Mouse (Mus musculus) forebrain, embryonic 15.5 days (tissue): ENCODE measurements around the gene Kif19a. TPM values are rescaled to one million over a fixed set of nuclear protein-coding genes. Genes with fewer than 3 reads are reported as not detected.

Experiments
- ATAC-seq: fragments of 200-750 bp; cut with Nextera tagmentation; replicated peaks from 2 replicates; pipeline ENCODE4 v1.8.0; 2017; ENCODE audit warnings: mild to moderate bottlenecking, moderate TSS enrichment, moderate library complexity
- H3K27ac ChIP-seq: fragments of 300-500 bp; sonication (generic); replicated peaks from 2 replicates; pipeline ENCODE4 v1.5.1; 2015; ENCODE audit warnings: mild to moderate bottlenecking, inconsistent platforms
- H3K27me3 ChIP-seq: fragments of 300-500 bp; sonication (generic); 2 replicates; pipeline ENCODE4 v1.6.1; 2015; ENCODE audit warnings: inconsistent platforms
- H3K36me3 ChIP-seq: fragments of 300-500 bp; sonication (generic); 2 replicates; pipeline ENCODE4 v1.6.1; 2015; ENCODE audit warnings: mild to moderate bottlenecking, inconsistent platforms
- H3K4me1 ChIP-seq: fragments of 300-500 bp; sonication (generic); 2 replicates; pipeline ENCODE4 v1.6.1; 2015; ENCODE audit warnings: inconsistent platforms
- H3K4me2 ChIP-seq: fragments of 300-500 bp; sonication (generic); replicated peaks from 2 replicates; pipeline ENCODE4 v1.6.1; 2015; ENCODE audit warnings: mild to moderate bottlenecking, inconsistent platforms
- H3K4me3 ChIP-seq: fragments of 300-500 bp; sonication (generic); 2 replicates; pipeline ENCODE4 v1.5.1; 2015; ENCODE audit warnings: mild to moderate bottlenecking, inconsistent platforms
- H3K9ac ChIP-seq: fragments of 300-500 bp; sonication (generic); replicated peaks from 2 replicates; pipeline ENCODE4 v1.6.1; 2015; ENCODE audit warnings: mild to moderate bottlenecking, inconsistent platforms
- H3K9me3 ChIP-seq: fragments of 300-500 bp; sonication (generic); 2 replicates; pipeline ENCODE4 v1.6.1; 2016; ENCODE audit warnings: inconsistent platforms
- WGBS: fragments of 180-500 bp; shearing (Covaris S2); methylation state at CpG from one replicate; pipeline ENCODE4 v1.1.7; 2015; ENCODE audit warnings: mixed read lengths; 5-methylcytosine and 5-hydroxymethylcytosine counted together
- polyA plus RNA-seq: library from polyadenylated mRNA; unstranded; fragments of >200 nt; fragmentation: Nextera tagmentation; extraction: Ambion mirVana; gene quantifications from 2 replicates; pipeline ENCODE4 v1.2.1, GENCODE M21; 2015

The Kif19a gene
- polyA plus RNA-seq, 1 experiment from 2014 or later = 0.52 TPM

DNA sequence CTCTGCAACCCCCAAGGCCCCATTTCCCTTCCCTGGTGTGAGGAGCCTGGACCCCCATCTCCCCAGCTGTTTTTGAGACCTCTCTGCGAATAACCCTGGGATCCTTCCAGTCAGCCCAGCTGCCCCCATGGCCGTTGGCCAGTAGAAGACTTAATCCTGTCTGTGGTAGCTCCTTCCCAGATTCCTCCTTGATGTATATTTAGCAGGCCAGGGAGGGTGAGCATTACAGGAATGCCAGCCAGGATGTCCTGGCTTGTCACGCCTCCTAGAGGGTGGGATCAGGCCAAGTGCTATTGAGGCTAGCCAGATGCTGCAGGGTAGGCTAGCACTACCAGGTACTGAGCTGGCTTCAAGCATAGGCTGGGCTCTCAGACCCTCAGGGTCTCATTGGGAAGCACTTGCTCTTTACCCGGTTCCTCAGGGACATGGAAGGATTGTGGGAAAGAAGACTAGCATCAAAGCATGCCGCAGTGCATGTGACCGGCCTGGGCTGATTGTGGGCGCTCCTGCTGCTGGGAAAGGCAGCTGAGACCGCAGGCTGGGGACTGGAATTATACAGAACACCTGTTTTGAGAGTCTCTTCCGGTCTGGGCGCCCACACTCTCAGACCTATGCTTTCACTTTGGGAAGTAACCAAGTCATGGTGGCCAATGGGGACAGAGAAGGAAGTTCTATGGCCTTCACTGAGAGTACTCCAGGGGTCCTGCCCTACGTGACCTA, 49.8 kb downstream of the Kif19a start:
- no peak for ATAC-seq
- Histone ChIP-seq H3K4me3 (no peak overlapping the region), H3K27ac (no peak overlapping the region), H3K9ac (no peak overlapping the region), H3K4me2 (no peak overlapping the region), H3K36me3 (no peaks in the 10 kb centered on the region), H3K9me3 (no peaks in the 10 kb centered on the region), H3K4me1 (no peaks in the 10 kb centered on the region; the same call in 1 of the 2 replicates), H3K27me3 (no peaks in the 10 kb centered on the region)
- WGBS = 81% methylated on average over 11 of the region's 11 CpGs

DNA sequence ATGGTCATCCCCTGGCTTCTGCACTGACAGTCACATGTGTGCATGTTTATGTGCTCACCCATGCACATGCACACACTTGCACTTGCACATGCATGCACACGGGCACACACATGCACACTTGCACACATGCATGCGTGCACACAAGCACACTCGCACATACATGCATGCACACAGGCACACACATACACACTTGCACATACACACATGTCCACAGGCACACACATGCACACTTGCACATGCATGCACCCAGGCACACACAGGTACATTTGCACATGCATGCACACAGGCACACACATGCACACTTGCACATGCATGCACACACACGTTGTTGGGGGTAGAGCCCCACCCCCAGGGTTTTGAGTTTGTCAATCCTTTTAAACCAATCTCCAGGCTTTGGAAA, 51.7 kb downstream of the Kif19a start:
- Histone ChIP-seq H3K27ac (no peak overlapping the region), H3K9ac (no peak overlapping the region), H3K4me3 (no peak overlapping the region), H3K9me3 (no peaks in the 10 kb centered on the region), H3K27me3 (no peaks in the 10 kb centered on the region), H3K36me3 (no peaks in the 10 kb centered on the region), H3K4me2 (no peak overlapping the region), H3K4me1 (no peaks in the 10 kb centered on the region; the same call in 1 of the 2 replicates)
- WGBS = 87% methylated on average over 4 of the region's 4 CpGs
- no peak for ATAC-seq

DNA sequence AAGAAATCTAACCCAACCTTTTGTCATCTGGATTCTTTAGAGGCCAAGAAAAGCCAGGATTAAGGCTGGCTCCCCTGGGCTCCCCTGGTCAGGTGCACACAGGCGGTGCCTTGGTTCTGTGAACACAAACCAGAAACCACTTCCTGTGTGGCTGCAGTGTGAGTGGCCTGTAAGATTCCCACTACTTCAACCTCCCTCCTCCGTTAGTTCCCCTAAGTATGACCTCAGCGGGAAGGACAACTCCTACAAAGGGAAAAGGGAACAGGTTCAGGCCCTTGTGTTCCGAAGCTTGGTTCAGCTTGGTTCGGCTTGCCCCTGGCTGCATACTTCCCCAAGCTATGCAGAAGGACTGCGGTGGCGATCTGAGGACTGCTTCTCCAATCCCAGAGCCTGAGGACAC, 53.0 kb downstream of the Kif19a start:
- Histone ChIP-seq H3K27ac (no peak overlapping the region), H3K36me3 (no peaks in the 10 kb centered on the region), H3K4me2 (no peak overlapping the region), H3K27me3 (no peaks in the 10 kb centered on the region), H3K4me1 (peaks cover 10% of the 10 kb centered on the region), H3K9me3 (no peaks in the 10 kb centered on the region), H3K4me3 (no peak overlapping the region), H3K9ac (no peak overlapping the region)
- no peak for ATAC-seq
- 92% methylated on average over 7 of the region's 7 CpGs for WGBS

DNA sequence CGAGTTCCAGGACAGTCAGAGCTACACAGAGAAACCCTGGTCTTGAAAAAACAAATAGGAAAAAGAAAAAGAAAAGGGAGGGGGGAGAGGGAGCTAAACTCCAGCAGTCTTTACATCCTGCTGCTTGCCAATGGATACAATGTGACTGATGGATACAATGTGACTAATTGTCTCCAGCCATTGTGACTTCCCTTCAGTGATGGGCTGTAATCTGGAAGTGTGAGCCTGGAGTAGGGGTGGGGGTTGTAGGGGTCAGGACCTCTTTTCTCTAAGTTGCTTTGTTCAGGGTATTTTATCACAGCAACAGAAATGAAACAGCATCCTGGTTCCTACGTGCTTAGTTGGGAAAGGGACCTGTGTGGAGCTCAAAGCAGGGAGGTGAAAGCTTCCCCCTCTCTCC, 53.9 kb downstream of the Kif19a start:
- Histone ChIP-seq H3K9ac (no peak overlapping the region), H3K27me3 (no peaks in the 10 kb centered on the region), H3K4me3 (no peak overlapping the region), H3K4me2 (no peak overlapping the region), H3K27ac (no peak overlapping the region), H3K36me3 (no peaks in the 10 kb centered on the region), H3K4me1 (peaks cover 18% of the 10 kb centered on the region), H3K9me3 (no peaks in the 10 kb centered on the region)
- no peak for ATAC-seq
- WGBS = 26% methylated on average over 2 of the region's 2 CpGs

DNA sequence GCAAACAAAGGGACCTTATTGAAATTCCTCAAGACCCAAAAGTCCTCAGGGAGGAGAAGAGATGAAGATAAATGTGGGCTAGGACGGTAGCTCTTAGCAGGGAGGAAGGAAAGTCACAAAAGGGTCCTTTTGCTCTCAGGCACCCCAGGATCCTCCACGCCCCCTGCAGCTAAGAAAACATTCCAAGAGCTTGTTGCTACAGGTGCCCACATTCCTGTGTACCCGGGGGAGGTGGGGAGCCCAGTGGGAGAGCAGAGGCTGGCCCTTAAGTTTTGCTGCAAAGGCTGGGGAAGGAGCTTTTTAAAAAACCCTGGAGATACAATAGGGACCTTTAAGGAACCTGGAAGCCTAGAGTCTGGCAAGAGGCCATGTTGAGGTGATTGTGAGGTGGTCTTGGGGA, 55.3 kb downstream of the Kif19a start:
- peaks cover 18% of the 10 kb centered on the region for H3K4me1 ChIP-seq
- 50% methylated on average over 3 of the region's 3 CpGs for WGBS
- ATAC-seq = no peak

DNA sequence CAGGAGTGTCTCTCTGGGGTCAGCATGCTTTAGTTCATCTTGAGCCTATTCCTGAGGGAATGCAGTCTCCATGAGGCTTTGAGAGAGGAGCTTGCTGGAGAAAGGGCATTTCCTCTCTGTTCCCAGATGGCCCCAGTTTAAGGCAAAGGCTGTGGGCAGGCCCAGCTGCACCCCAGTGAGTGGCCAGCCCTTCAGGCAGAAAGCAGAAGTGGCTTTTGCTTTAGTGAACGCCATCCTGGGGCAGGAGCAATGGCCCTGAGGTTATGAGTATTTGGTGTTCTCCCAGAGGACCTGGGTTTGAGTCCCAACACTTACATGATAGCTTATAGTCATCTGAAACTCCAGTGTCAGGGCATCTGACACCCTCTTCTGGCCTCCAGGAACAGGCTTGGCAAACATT, 56.1 kb downstream of the Kif19a start:
- H3K27ac ChIP-seq = no peak overlapping the region
- H3K4me1 ChIP-seq = peaks cover 18% of the 10 kb centered on the region
- WGBS = 79% methylated on average over 1 of the region's 1 CpGs
- H3K36me3 ChIP-seq = no peaks in the 10 kb centered on the region
- no peaks in the 10 kb centered on the region for H3K9me3 ChIP-seq
- H3K9ac ChIP-seq = no peak overlapping the region
- no peak overlapping the region for H3K4me2 ChIP-seq
- no peak for ATAC-seq
- H3K4me3 ChIP-seq = no peak overlapping the region
- H3K27me3 ChIP-seq = no peaks in the 10 kb centered on the region

More for the DNA sequence above, 55.3 kb downstream of the Kif19a start:
- Histone ChIP-seq H3K36me3 (no peaks in the 10 kb centered on the region), H3K27me3 (no peaks in the 10 kb centered on the region), H3K4me3 (no peak overlapping the region), H3K9me3 (no peaks in the 10 kb centered on the region), H3K9ac (no peak overlapping the region), H3K4me2 (no peak overlapping the region), H3K27ac (no peak overlapping the region)

DNA sequence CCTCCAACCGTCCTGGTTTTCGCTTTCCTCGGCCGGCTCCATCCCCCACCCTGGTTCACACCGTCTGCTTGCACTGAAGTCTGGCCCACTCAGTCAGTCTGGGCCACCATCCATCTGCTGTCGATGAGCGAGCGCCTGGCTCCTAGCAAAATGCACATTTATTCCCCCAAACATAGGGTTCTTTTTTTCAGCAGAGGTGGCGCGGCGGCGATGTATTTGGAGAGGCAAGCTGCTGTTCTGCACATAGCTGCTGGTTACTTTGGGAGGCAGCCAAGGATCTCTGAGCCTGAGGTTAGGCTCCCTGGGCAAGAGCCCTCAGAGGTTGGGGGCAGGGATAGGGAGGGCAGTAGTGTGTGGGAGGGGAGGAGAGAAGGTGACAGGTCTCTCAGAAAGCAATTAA, 57.5 kb downstream of the Kif19a start:
- peak; percentile 92 for ATAC-seq
- 26% methylated on average over 12 of the region's 12 CpGs for WGBS
- no peaks in the 10 kb centered on the region for H3K9me3 ChIP-seq
- H3K4me2 ChIP-seq = no peak overlapping the region
- no peak overlapping the region for H3K9ac ChIP-seq
- H3K4me3 ChIP-seq = no peak overlapping the region
- H3K27me3 ChIP-seq = no peaks in the 10 kb centered on the region
- peak overlapping the region; percentile 81 for H3K27ac ChIP-seq
- peaks cover 18% of the 10 kb centered on the region for H3K4me1 ChIP-seq
- no peaks in the 10 kb centered on the region for H3K36me3 ChIP-seq

DNA sequence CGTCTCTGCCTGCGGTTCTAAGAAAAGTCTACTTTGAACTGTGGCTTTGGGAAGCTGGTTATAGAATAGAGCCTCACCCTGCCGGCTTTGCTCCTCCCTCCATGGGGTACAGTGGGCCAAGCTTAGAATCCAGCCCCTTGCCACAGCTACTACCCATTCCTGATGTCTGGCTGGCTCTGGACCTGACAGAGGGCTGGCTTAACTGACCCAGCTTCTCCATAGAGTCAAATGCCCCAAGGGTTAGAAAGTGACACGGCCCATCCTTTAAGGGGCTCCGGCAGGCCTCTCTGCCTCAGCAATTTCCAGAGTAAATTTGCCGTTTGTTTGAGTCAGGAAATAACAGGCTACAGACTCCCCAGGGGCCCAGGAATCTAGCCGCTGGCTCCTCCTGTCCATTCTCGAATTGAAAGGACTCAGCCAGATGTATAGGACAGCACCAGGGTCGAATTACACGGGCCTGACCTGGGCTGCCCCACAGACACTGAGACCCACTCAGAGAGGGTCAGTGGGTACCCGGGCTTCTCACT, 58.1 kb downstream of the Kif19a start:
- Histone ChIP-seq H3K9me3 (no peaks in the 10 kb centered on the region), H3K4me2 (no peak overlapping the region), H3K9ac (no peak overlapping the region), H3K27ac (peak overlapping the region; percentile 81), H3K4me3 (no peak overlapping the region), H3K36me3 (no peaks in the 10 kb centered on the region), H3K27me3 (no peaks in the 10 kb centered on the region), H3K4me1 (peaks cover 18% of the 10 kb centered on the region)
- ATAC-seq = peak; percentile 60
- 2% methylated on average over 11 of the region's 11 CpGs for whole genome bisulfite sequencing

DNA sequence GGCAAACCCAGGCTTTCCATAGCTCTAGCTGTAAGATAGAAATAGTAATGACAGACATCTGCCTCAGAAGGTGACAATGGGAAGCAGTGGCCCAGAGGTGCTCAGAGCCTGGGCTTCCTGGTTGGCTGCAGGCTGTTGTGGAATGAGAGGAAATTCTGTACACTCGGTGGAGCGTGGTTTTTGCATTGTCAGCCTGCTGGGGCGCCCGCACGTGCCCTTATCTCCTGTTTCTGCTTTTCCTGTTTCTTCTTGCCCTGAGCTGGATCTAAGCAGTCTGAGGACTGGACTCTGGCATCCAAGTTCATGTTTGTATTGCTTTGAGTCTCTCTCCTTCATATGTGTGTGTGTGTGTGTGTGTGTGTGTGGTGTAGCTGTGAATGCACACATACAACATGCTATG, 61.5 kb downstream of the Kif19a start:
- H3K9ac ChIP-seq = no peak overlapping the region
- H3K4me2 ChIP-seq = no peak overlapping the region
- ATAC-seq = no peak
- H3K9me3 ChIP-seq = no peaks in the 10 kb centered on the region
- H3K27me3 ChIP-seq = no peaks in the 10 kb centered on the region
- H3K4me1 ChIP-seq = peaks cover 35% of the 10 kb centered on the region
- H3K27ac ChIP-seq = no peak overlapping the region
- no peak overlapping the region for H3K4me3 ChIP-seq
- no peaks in the 10 kb centered on the region for H3K36me3 ChIP-seq
- 63% methylated on average over 5 of the region's 5 CpGs for WGBS

DNA sequence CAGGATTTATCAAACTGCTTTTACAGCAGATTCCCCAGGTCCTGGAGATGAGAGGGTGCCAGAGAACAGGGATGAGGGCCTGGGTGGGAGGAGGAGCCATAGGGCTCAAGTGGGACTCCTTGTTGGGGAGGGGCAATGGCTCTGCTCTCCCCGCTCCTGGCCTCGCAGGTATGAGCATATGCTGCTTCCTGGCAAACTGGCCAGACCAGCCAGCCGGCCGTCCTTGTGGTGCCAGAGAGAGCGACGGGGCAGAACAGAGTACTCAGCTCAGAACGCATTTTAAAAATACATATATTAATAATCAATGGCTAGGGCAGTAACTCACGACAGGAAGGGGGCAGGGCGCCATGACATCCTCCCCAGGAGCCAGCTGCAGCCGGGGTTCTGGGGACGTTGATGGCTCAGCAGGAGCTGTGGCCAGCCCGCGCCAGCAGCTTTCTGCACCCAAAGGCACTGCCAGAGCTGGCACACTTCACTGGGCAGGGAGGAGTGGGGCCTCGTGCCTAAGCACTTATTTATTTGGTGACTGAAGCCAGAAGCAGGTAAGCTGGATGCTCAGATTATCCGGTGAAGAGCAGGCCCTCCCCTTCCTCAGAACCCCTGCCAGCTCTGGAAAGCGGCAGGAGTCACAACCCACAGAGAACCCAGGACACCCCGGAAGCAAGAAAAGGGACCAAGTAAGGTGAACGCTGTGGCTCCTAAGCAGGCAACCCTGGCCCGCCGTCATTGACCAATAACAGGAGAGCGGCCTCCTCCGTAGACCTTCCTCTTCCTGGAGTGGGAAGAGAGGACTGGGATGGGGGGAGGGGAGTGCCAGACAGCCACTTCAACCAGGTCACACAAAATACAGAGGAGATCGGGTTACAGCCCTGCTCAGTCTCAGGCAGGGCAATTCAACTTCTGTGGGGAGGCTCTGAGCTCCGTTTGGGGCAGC, 64.6 kb downstream of the Kif19a start:
- peak; percentile 48; the same call in 1 of the 2 replicates for ATAC-seq
- peak overlapping the region; percentile 34 for H3K4me2 ChIP-seq
- no peaks in the 10 kb centered on the region for H3K27me3 ChIP-seq
- H3K36me3 ChIP-seq = no peaks in the 10 kb centered on the region
- H3K4me3 ChIP-seq = 0 out of 2 replicates have a peak overlapping the region, but pooled peaks have one; percentile 1
- 0 out of 2 replicates have a peak overlapping the region, but pooled peaks have one; percentile 1 for H3K9ac ChIP-seq
- peak overlapping the region; percentile 31; the same call in 1 of the 2 replicates for H3K27ac ChIP-seq
- WGBS = 9% methylated on average over 24 of the region's 24 CpGs
- H3K4me1 ChIP-seq = peaks cover 18% of the 10 kb centered on the region
- no peaks in the 10 kb centered on the region for H3K9me3 ChIP-seq

DNA sequence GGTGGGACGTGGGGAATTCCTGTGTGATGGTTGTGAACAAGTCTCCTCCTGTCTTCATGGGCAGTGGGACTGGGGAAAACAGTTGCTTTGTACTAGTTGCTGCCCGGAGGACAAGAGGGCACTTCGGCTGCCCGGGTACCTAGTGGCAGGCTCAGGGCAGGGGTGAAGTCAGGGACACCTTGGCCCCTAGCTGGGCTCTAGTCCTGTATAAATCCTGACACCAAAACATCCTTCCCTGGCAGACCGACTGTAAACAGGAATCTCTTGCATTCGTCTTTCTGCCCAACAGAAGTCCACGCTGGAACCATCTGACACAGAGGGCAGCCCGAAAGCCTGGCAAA, 65.2 kb downstream of the Kif19a start:
- no peaks in the 10 kb centered on the region for H3K9me3 ChIP-seq
- no peak overlapping the region for H3K27ac ChIP-seq
- H3K4me3 ChIP-seq = 0 out of 2 replicates have a peak overlapping the region, but pooled peaks have one; percentile 1
- H3K36me3 ChIP-seq = no peaks in the 10 kb centered on the region
- H3K4me2 ChIP-seq = peak overlapping the region; percentile 34
- no peaks in the 10 kb centered on the region for H3K27me3 ChIP-seq
- no peak overlapping the region for H3K9ac ChIP-seq
- WGBS = 13% methylated on average over 8 of the region's 8 CpGs
- no peak for ATAC-seq
- H3K4me1 ChIP-seq = peaks cover 18% of the 10 kb centered on the region

DNA sequence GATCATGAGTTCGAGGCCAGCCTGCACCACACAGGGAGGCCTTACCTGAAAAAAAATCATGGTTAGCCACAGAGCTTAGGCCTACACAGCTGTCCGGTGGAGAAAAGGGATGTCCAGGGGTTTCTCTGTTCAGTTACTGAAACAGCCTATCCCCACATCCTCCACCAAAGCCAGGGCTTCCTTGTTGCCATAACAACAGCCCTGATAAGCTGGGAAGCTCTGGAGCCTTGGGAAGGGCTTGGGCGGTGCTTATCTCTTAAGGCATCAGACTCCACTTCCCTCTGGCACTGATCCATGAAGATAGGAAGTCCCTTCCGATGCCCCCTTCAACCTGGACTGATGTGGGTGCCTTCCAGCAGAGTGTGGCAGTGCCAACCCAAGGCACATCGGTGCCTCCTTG, 68.0 kb downstream of the Kif19a start:
- Histone ChIP-seq H3K4me1 (peaks cover 18% of the 10 kb centered on the region), H3K4me2 (no peak overlapping the region), H3K36me3 (no peaks in the 10 kb centered on the region), H3K4me3 (no peak overlapping the region), H3K9me3 (no peaks in the 10 kb centered on the region), H3K27me3 (no peaks in the 10 kb centered on the region), H3K9ac (no peak overlapping the region), H3K27ac (no peak overlapping the region)
- WGBS = 56% methylated on average over 5 of the region's 5 CpGs
- no peak for ATAC-seq
